30 mouse cellular contexts compared by ENCODE assay signal in the genomic region with DNA sequence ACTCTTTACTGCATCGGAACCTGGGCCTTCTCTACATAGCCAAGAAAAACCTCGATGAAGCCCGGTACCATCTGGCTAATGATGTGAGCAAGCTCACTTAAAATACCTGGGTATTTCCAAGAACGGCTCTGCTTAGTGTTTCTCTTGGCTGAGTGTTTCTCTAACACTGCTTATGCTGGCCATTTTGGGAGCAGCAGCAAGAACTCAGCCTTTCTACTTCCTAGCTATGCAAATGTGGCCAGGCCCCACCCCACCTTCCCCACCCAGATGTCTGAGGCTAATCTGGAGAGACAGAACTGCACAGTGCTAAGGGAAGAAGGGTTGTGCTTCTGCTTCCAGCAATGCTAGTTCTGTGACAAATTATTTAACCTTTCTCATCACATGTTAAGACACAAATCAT. TPM values are rescaled to one million over a fixed set of nuclear protein-coding genes. Genes with fewer than 3 reads are reported as not detected.
DNase-seq lines count a peak whose midpoint lies in the region; ATAC-seq and TF ChIP-seq lines count a peak whose summit lies in the region.
"Had no signal": no experiment of that assay in that cellular context is flagged by ENCODE, and none has a peak within 500 bp of the region (broad histone marks: within the 10 kb centered on the region; RNA-seq: fewer than 3 reads in every experiment).

No protein-coding gene starts in this region.

- H3K4me3 ChIP-seq in MEL (ENCODE audit: control insufficient read depth in 1 of 2, insufficient read depth in 1 of 2, low read depth in 2 of 2, low read length in 2 of 2) = no peak overlapping the region
- no peak overlapping the region for H3K4me3 ChIP-seq in liver, embryonic 11.5 days (ENCODE audit: low read depth, low read length)
- H3K4me3 ChIP-seq in stomach, postnatal 0 days (ENCODE audit: low read depth, low read length) = no peak overlapping the region
- H3K4me3 ChIP-seq: embryonic facial prominence, embryonic 12.5 days; erythroblast, embryonic 14.5 days; forebrain, embryonic 13.5 days; heart, embryonic 13.5 days; hindbrain, embryonic 12.5 days; left cerebral cortex, adult 2 months; midbrain, embryonic 10.5 days; myocyte; neural tube, embryonic 13.5 days had no signal

- DNase-seq in frontal cortex, postnatal 25 days (ENCODE audit: low spot score in 2 of 2) = no peak
- peak; percentile 80 for DNase-seq in A20 (ENCODE audit: low read depth, low spot score)
- peak; percentile 12 for DNase-seq in MEL (ENCODE audit: low read depth, low spot score)
- no peak for DNase-seq in liver, embryonic 11.5 days (ENCODE audit: low spot score)
- no peak for DNase-seq in gastrocnemius, postnatal 36 days
- DNase-seq in stomach, postnatal 0 days (ENCODE audit: low spot score) = no peak
- DNase-seq: cerebellum, adult 18-20 months; cerebellum, postnatal 14 days; gastrocnemius, postnatal 10 days; heart, adult 18-20 months; kidney, adult 11 months; kidney, postnatal 4 days; layer of hippocampus, adult 9-11 months; lung, embryonic 14.5 days; right cerebral cortex, adult 18-20 months; thymus, adult 2 months had no signal

- H3K4me1 ChIP-seq in MEL (ENCODE audit: control insufficient read depth in 1 of 2, insufficient read depth in 2 of 2, low read length in 2 of 2) = no peaks in the 10 kb centered on the region
- peaks cover 2% of the 10 kb centered on the region; the same call in 1 of the 2 replicates for H3K4me1 ChIP-seq in liver, embryonic 11.5 days (replicated peaks; ENCODE audit: control insufficient read depth, insufficient read depth, low read length)
- H3K4me1 ChIP-seq in stomach, postnatal 0 days (replicated peaks; ENCODE audit: control insufficient read depth, insufficient read depth) = no peaks in the 10 kb centered on the region
- H3K4me1 ChIP-seq: forebrain, embryonic 13.5 days; neural tube, embryonic 13.5 days had no signal

- peak; percentile 52; the same call in 1 of the 2 replicates for ATAC-seq in frontal cortex, adult (ENCODE audit: low TSS enrichment)
- ATAC-seq in liver, embryonic 11.5 days (replicated peaks; ENCODE audit: low FRiP score) = peak; percentile 67; the same call in 1 of the 2 replicates
- no peak for ATAC-seq in stomach, postnatal 0 days (ENCODE audit: low FRiP score, low TSS enrichment)
- ATAC-seq in cerebellum, adult (ENCODE audit: insufficient number of reproducible peaks, low FRiP score, low TSS enrichment) = no peak
- ATAC-seq: forebrain, embryonic 13.5 days; midbrain, embryonic 16.5 days had no signal

- TF ChIP-seq POLR2A in MEL (IDR thresholded peaks at IDR 0.05; ENCODE audit: control insufficient read depth in 1 of 2, insufficient read depth in 1 of 2, low read depth in 1 of 2, low read length in 2 of 2, poor library complexity in 1 of 2) = no peak

- H3K36me3 ChIP-seq in MEL (ENCODE audit: control insufficient read depth in 1 of 2, insufficient read depth in 2 of 2, low read length in 2 of 2) = no peaks in the 10 kb centered on the region
- no peaks in the 10 kb centered on the region for H3K36me3 ChIP-seq in liver, embryonic 11.5 days (ENCODE audit: control insufficient read depth, insufficient read depth, low read length)
- H3K36me3 ChIP-seq in stomach, postnatal 0 days (ENCODE audit: control insufficient read depth, insufficient read depth, low read length) = no peaks in the 10 kb centered on the region
- H3K36me3 ChIP-seq: embryonic facial prominence, embryonic 12.5 days; heart, embryonic 13.5 days; hindbrain, embryonic 12.5 days; midbrain, embryonic 10.5 days; neural tube, embryonic 13.5 days had no signal

- no peak for TF ChIP-seq CTCF in MEL (IDR thresholded peaks at IDR 0.05 in 2 of 3, conservative IDR thresholded peaks at IDR 0.05 in 1 of 3; ENCODE audit: control insufficient read depth in 1 of 3, insufficient read depth in 1 of 3, low read depth in 2 of 3, low read length in 3 of 3, poor library complexity in 1 of 3, severe bottlenecking in 1 of 3)
- no peak for TF ChIP-seq CTCF in stomach, postnatal 0 days (IDR thresholded peaks at IDR 0.05; ENCODE audit: low read depth)

- no peaks in the 10 kb centered on the region for H3K9me3 ChIP-seq in MEL (replicated peaks; ENCODE audit: insufficient read depth, low read length)
- no peaks in the 10 kb centered on the region; the same call in 1 of the 2 replicates for H3K9me3 ChIP-seq in liver, embryonic 11.5 days (ENCODE audit: control insufficient read depth, low read length)
- no peaks in the 10 kb centered on the region for H3K9me3 ChIP-seq in stomach, postnatal 0 days (ENCODE audit: control insufficient read depth, low read length)
- H3K9me3 ChIP-seq: embryonic facial prominence, embryonic 12.5 days; forebrain, embryonic 13.5 days; heart, embryonic 13.5 days; hindbrain, embryonic 12.5 days; midbrain, embryonic 10.5 days; neural tube, embryonic 13.5 days had no signal

- no peak overlapping the region for H3K9ac ChIP-seq in MEL (ENCODE audit: control insufficient read depth, low read depth, low read length, poor library complexity, severe bottlenecking)
- H3K9ac ChIP-seq in liver, embryonic 11.5 days (ENCODE audit: low read depth, low read length) = no peak overlapping the region
- no peak overlapping the region for H3K9ac ChIP-seq in stomach, postnatal 0 days (ENCODE audit: low read length)
- H3K9ac ChIP-seq: embryonic facial prominence, embryonic 12.5 days; forebrain, embryonic 13.5 days; heart, embryonic 13.5 days; hindbrain, embryonic 12.5 days; lung, embryonic 14.5 days; neural tube, embryonic 13.5 days had no signal

- intact Hi-C loops in gastrocnemius, postnatal 36 days (cut with DNase I) = no loop called here

- no peak for TF ChIP-seq EP300 in MEL (IDR thresholded peaks at IDR 0.05; ENCODE audit: low read depth in 1 of 2, low read length in 2 of 2)
- TF ChIP-seq EP300 in stomach, postnatal 0 days (optimal IDR thresholded peaks at IDR 0.05) = no peak

- H3K27ac ChIP-seq in MEL (ENCODE audit: control insufficient read depth, low read depth, low read length) = no peak overlapping the region
- H3K27ac ChIP-seq in liver, embryonic 11.5 days (ENCODE audit: low read depth, low read length) = no peak overlapping the region
- no peak overlapping the region for H3K27ac ChIP-seq in stomach, postnatal 0 days (replicated peaks)
- H3K27ac ChIP-seq: embryonic facial prominence, embryonic 12.5 days; forebrain, embryonic 13.5 days; heart, embryonic 13.5 days; hindbrain, embryonic 12.5 days; left cerebral cortex, adult 2 months; midbrain, embryonic 10.5 days; neural tube, embryonic 13.5 days had no signal

- H3K27me3 ChIP-seq in MEL (ENCODE audit: control insufficient read depth in 1 of 2, insufficient read depth in 2 of 2, low read length in 2 of 2) = no peaks in the 10 kb centered on the region; a peak in 1 of 4 replicates
- H3K27me3 ChIP-seq in liver, embryonic 11.5 days (replicated peaks; ENCODE audit: control insufficient read depth, insufficient read depth, low read length) = no peaks in the 10 kb centered on the region
- H3K27me3 ChIP-seq in stomach, postnatal 0 days (ENCODE audit: control insufficient read depth, insufficient read depth, low read length) = no peaks in the 10 kb centered on the region
- H3K27me3 ChIP-seq: embryonic facial prominence, embryonic 12.5 days; forebrain, embryonic 13.5 days; heart, embryonic 13.5 days; hindbrain, embryonic 12.5 days; neural tube, embryonic 13.5 days had no signal

- H3K4me2 ChIP-seq in liver, embryonic 11.5 days = no peak overlapping the region
- no peak overlapping the region for H3K4me2 ChIP-seq in stomach, postnatal 0 days (replicated peaks; ENCODE audit: low read depth)
- H3K4me2 ChIP-seq: embryonic facial prominence, embryonic 12.5 days; forebrain, embryonic 13.5 days; heart, embryonic 13.5 days; hindbrain, embryonic 12.5 days; lung, embryonic 14.5 days; neural tube, embryonic 13.5 days had no signal

- 90% methylated on average over 4 of the region's 4 CpGs for WGBS in liver, embryonic 11.5 days
- WGBS in stomach, postnatal 0 days = 84% methylated on average over 4 of the region's 4 CpGs

- no peaks in the 10 kb centered on the region for H3K79me2 ChIP-seq in MEL (ENCODE audit: control insufficient read depth, insufficient read depth, low read length, poor library complexity)

- no peak for TF ChIP-seq RAD21 in MEL (IDR thresholded peaks at IDR 0.05; ENCODE audit: low read depth, low read length)

TF ChIP-seq in MEL, 35 proteins besides CTCF, POLR2A, EP300 and RAD21 (continues in another document):
- no peak for TF ChIP-seq NELFE (IDR thresholded peaks at IDR 0.05; ENCODE audit: low read depth, low read length)
- TF ChIP-seq RCOR1 (IDR thresholded peaks at IDR 0.05; ENCODE audit: low read depth, low read length) = no peak
- no peak for TF ChIP-seq E2F4 (IDR thresholded peaks at IDR 0.05; ENCODE audit: borderline replicate concordance, low read depth, low read length)

RNA-seq across cellular contexts. Expression of a gene that starts 19.2 kb away (rescaled TPM):
- total RNA-seq in MEL (2012; rRNA removed) = not detected in 2 replicates
- under 1 TPM in 1 of 2 experiments, not detected in 1; 0.04 TPM for polyA plus RNA-seq in MEL (2012; ENCODE audit: insufficient read depth in 1 of 2, insufficient read length in 2 of 2, low read depth in 1 of 2, low replicate concordance in 2 of 2, missing spikeins in 1 of 2)
- 0.32 TPM in 1 of 2 replicates, not detected in the other for polyA plus RNA-seq in liver, embryonic 11.5 days (2014; fragmentation: Nextera tagmentation; extraction: Ambion mirVana)
- total RNA-seq in gastrocnemius, postnatal 36 days (2021) = not detected
- polyA plus RNA-seq in stomach, postnatal 0 days (2015; fragmentation: Nextera tagmentation; extraction: Ambion mirVana) = 0.15 and 0.35 TPM in 2 replicates
- total RNA-seq: gastrocnemius, postnatal 10 days; heart, adult 18-20 months; heart, postnatal 25 days had no signal
- polyA plus RNA-seq: erythroblast, embryonic 14.5 days; midbrain, embryonic 10.5 days had no signal

RNA-seq across cellular contexts. Expression of a gene that starts 19.6 kb away (rescaled TPM):
- total RNA-seq in MEL (2012; rRNA removed) = 7.6 and 8.4 TPM in 2 replicates
- polyA plus RNA-seq in MEL (2012; ENCODE audit: insufficient read depth in 1 of 2, insufficient read length in 2 of 2, low read depth in 1 of 2, low replicate concordance in 2 of 2, missing spikeins in 1 of 2) = 1 to 10 TPM in 1 of 2 experiments, not detected in 1; 7.4 TPM
- polyA plus RNA-seq in liver, embryonic 11.5 days (2014; fragmentation: Nextera tagmentation; extraction: Ambion mirVana) = 29.2 and 30.8 TPM in 2 replicates
- 1 to 10 TPM; 3.8 to 4.9 TPM for total RNA-seq in gastrocnemius, postnatal 36 days (2021)
- polyA plus RNA-seq in stomach, postnatal 0 days (2015; fragmentation: Nextera tagmentation; extraction: Ambion mirVana) = 30.7 and 31.6 TPM in 2 replicates

RNA-seq across cellular contexts. Expression of a gene that starts 26.5 kb away (rescaled TPM):
- total RNA-seq in MEL (2012; rRNA removed) = not detected in 2 replicates
- not detected for polyA plus RNA-seq in MEL (2012; ENCODE audit: insufficient read depth in 1 of 2, insufficient read length in 2 of 2, low read depth in 1 of 2, low replicate concordance in 2 of 2, missing spikeins in 1 of 2)
- polyA plus RNA-seq in liver, embryonic 11.5 days (2014; fragmentation: Nextera tagmentation; extraction: Ambion mirVana) = 1.6 and 3.7 TPM in 2 replicates
- total RNA-seq in gastrocnemius, postnatal 36 days (2021) = under 1 TPM; 0.20 to 0.28 TPM
- 1.4 and 2.2 TPM in 2 replicates for polyA plus RNA-seq in stomach, postnatal 0 days (2015; fragmentation: Nextera tagmentation; extraction: Ambion mirVana)
- polyA plus RNA-seq: erythroblast, embryonic 14.5 days had no signal

RNA-seq across cellular contexts. Expression of a gene that starts 50.6 kb away (rescaled TPM):
- not detected in 2 replicates for total RNA-seq in MEL (2012; rRNA removed)
- not detected for polyA plus RNA-seq in MEL (2012; ENCODE audit: insufficient read depth in 1 of 2, insufficient read length in 2 of 2, low read depth in 1 of 2, low replicate concordance in 2 of 2, missing spikeins in 1 of 2)
- polyA plus RNA-seq in liver, embryonic 11.5 days (2014; fragmentation: Nextera tagmentation; extraction: Ambion mirVana) = 0.34 and 0.44 TPM in 2 replicates
- total RNA-seq in gastrocnemius, postnatal 36 days (2021) = not detected
- polyA plus RNA-seq in stomach, postnatal 0 days (2015; fragmentation: Nextera tagmentation; extraction: Ambion mirVana) = 0.19 and 0.25 TPM in 2 replicates
- total RNA-seq: liver, adult 2 months had no signal
- polyA plus RNA-seq: erythroblast, embryonic 14.5 days; liver, adult 2 months; myocyte had no signal

Comparison
In these comparisons a context has a peak if more than half of its experiments do, and no peak if none do; other contexts are left out.
1. ATAC-seq: peak in frontal cortex, adult (single experiment) and liver, embryonic 11.5 days (single experiment); none in stomach, postnatal 0 days (single experiment) and cerebellum, adult (single experiment).
2. DNase-seq: peak in A20 (single experiment) and MEL (single experiment); none in frontal cortex, postnatal 25 days (0 of 2), liver, embryonic 11.5 days (single experiment), gastrocnemius, postnatal 36 days (0 of 2) and stomach, postnatal 0 days (single experiment).